Mouse (Mus musculus) cerebellum, adult 9-10 months (tissue): ENCODE measurements around the gene Axdnd1.
"Not testable (repeated sequence)": the region's sequence is repeated elsewhere in the genome, so short reads cannot be mapped to it uniquely, and the experiment has no call there.

ENCODE experiments used
- DNase-seq: peaks from one replicate; pipeline ENCODE4 v3.0.0; 2022

Axdnd1 gene

DNA sequence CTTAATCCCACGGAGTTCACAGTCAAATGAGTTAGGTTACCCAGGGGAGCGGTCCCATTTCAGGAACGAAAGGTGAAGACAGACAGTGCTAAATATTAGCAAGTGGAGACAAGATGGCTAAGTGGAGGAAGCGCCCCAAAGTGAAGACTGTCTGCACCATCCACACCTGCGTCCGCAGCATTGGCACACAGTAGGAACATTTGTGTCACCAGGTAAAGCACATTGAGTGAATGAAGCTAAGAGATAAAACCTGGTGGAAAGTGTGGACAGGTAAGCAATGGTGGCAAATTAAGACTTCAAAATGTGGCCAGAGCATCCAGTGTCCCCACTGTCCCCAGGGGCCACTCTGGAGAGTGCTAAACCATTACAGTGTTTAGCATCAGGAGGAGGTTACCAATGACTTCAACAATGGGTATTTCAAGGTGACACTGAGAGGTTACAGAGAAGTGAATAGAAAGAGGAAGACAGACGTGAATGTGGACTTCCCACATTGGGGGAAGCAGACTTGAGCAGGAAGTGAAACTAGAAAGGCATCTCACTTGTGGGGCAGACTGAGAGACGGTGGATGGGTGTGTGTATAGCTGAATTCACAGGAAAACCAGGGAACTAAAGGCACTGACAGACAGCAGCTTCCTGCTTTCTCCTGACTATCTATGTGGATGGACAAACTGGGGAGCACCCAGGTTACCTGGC lies 16.2 kb upstream of the Axdnd1 start:
- DNase-seq, result no peak

DNA sequence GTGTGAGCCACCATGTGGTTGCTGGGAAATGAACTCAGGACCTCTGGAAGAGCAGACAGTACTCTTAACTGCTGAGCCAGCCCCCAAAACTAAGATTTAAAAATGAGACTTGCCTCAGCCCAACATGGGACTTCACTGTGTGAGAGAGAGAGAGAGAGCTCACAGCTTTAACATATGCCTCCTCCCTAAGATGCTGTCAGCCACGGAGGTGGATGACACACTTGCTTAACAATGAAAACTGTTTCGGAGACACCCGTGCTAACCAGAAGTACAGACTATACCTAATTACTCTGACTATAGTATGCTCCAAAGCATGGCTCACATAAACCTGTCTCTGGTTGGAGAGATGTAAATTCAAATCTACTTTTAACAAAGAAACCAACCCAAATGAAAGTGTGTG lies 12.5 kb upstream of the Axdnd1 start:
- no peak for DNase-seq

DNA sequence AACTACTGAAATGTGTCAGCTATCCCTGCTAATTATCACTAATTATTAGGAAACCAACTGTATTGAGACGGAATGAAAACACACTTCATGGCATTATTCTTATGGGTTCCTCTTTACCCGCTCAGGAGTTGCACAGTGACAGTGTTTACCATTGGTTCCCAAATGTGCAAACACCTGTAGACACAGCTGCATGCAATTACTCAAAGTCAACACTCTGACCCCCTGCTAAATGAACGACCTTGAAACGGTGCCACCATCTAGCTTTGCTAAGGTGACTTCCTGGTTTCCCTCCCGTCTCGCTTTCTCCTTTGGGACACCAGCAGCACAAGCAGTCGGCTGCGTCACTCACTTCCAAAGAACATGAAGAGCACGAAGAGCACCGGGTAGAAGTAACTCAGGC lies 11.5 kb upstream of the Axdnd1 start:
- DNase-seq, result no peak

DNA sequence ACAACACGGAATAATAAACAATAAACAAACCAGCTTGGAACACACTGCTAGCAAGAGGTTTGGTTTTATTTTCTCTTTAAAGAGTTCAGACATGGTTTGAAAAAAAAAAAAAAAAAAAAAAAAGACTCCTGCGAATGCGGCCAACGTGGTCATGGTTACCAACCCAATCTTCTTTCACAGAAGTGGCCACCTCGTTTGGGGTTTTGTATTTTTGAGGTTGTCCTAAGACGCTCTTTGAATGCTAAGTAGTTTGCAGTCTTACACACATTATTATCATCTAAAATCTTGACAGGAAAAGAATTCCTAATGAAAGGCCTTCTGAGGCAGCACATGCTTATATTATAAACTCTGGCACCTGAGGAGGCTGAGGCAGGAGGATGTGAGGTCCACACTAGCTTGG lies 7.5 kb upstream of the Axdnd1 start:
- DNase-seq, result no peak

DNA sequence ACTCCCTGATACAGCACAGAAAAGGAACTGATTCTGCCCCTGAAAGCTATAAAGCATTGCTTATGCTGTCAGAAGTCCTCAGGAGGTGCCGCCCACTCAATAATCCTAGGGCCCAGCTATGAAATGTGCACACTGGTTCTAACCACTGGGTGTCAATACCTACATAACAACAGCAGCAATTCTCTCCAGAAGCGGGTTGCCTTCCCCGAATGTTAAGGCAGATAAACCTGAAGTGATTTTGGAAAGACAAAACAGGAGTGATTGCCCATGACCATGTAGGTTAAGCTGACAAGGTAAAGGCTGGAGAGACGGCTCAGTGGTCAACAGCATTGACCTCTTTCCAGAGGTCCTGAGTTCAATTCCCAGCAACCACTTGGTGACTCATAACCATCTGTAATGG lies 4.8 kb upstream of the Axdnd1 start:
- DNase-seq, result no peak

DNA sequence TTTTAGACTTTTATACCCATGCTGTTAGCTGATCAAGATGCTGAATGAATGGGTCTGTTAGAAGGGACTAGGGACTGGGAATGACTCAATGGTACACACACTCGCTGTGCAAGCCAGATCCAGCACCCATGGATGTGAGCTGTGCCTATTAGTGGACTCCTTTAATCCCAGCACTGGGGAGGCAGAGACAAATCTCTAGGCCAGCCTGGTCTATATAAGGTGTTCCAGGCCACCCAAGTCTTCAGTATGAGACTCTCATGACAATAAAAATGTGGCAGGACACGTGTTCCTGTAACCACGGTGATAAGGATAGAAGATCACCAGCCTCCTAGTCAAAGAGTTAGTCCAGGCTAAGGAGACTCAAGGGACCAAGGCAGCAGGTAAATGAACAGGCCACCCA lies 3.1 kb upstream of the Axdnd1 start:
- no peak for DNase-seq

DNA sequence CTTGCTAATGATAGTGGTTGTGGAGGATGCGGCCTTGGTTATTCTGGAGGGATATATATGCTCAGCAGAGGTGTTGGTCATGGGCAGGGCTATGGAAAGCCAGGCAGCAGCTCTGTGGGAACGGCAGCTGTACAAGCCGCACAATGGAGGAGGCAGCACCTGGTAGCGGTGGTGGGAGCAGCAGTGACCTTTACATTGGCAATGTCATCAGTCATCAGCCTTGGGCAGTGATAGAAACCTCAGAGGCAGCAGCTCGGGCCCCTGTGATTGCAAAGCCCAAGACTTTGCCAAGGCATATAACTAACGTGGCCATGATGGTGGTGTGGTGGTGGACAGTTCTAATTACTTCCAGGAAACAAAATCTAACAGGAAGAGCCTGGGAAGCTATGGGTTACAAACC lies 2.5 kb upstream of the Axdnd1 start:
- no peak for DNase-seq

DNA sequence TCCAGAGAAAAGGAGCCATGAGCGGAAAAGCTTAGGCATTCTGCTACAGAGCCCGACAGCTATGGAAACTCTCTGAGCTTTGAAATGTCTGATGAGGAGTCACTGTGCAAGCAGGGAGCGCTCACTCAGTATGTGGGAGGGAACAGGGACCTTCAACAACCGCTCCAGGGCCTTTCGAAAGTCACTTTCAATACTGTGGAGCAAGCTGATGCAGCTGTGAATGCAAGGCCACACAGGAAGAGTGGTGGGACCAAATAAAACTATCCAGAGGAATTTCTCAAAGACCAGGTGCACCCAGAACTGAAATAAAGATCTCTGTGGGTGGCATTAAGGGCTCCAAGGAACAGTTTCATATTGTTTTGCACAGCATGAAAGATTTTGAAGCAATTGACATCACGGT lies 1.9 kb upstream of the Axdnd1 start:
- no peak for DNase-seq

DNA sequence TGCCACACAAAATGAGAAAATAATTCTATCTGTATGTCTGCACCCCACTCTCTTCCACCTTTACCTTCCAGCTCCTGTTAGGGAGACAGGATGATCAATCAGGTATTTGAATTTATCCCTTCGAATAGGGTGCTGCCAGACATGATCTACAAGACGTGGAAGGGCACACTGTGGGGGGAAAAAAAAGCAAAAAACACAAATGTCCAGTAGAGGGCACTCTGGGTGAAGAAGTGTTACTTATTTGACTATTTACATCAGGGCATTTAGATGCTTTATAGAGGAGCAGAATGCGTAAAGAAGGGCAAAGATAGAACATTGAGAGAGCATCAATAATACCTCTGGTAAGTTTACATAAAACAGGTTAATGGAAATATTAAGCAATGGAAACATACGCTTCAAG lies 2.8 kb downstream of the Axdnd1 start:
- DNase-seq, result peak; percentile 22

DNA sequence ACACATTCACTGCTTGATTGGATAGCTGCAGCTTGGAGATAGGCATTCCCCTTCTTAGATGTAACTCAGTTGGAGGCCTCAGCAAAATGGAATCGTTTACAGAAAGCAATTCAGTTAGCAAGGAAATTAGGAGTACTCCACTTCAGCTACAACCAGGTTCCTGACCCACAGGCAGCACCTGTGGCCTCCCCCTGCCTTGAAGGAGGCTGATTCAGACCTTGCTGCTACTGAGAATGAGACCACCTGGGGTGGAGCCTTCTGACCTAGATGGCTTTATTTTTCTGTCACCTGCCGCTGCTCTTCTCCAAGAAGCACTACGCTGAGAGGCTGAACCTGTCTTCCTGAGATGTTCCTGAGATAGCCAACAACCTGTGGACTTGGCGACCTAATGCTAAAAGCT lies 12.4 kb downstream of the Axdnd1 start:
- DNase-seq, result no peak

DNA sequence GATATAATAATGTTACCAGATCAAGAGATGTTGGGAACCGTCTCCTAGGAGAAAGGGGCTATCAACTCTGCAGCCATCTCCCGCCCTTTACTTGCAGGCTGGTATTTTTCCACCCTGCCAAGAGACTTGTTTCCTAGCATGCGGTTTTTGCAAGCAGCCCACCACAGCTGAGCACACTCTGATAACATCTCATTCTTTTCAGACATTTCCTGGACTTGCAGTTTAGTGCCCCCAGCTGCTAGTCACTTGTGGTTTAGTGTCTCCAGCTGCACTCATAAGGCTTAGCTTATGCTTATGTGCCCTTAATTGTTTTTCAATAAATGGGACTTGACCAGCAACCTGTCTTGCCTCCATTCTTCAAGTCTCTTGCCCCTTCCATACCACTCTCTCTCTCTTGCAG lies 13.0 kb downstream of the Axdnd1 start:
- DNase-seq, result no peak

DNA sequence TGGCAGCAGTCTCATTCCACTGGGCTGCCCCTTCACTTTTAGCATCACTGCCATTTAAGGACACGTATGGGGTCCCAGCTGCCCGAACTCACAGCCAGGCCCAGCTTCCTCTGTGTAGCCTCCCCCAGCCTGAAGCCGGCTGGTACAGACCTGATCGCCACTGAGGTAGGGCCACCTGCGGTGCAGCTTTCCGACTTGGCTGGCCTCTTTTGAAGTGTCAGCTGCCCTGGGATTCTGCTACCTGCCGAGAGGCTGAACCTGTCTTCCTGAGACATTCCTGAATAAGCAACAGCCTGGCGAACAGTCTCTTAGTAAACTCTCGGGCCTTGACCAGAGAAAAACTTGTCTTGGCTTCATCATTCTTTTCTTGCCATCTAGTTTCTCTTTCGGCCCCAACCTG lies 17.7 kb downstream of the Axdnd1 start:
- peak; percentile 23 for DNase-seq

DNA sequence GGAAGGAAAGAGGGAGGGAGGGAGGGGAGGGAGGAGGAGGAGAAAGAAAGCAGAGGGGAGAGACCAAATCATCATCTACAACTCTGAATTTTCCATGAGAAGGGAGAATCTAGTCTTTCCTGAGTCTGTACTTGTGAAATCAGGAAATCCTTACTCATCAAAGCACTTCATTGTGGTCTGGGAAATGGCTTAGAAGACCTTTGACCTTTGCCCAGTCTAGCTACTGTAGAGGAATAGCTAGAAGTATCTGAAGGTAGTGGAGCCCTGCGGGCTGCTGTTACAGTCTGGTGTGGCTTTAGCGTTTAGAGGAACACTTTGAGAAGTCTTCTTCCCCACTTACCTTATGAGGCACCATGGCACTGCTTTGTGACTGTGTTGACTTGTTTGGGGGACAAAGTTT lies 18.5 kb downstream of the Axdnd1 start:
- no peak for DNase-seq

DNA sequence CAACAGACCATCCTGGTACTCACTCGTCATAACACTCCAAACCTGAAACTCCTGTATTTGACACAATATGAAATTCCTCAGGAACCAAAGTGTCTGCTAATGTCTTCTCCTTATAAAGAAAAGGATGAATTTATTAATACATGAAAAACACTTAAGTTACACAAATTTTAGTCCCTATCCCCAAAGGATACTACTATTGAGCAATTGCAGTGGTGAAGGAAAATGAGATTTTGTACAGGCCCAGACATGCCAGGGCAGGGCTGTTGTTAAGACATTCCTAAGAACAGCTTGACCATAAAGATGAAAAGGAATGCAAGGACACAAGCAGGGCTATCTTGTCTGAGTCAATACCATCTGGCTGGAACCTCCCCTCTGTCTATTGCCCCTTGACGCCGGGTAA lies 20.8 kb downstream of the Axdnd1 start:
- not testable (repeated sequence) for DNase-seq

DNA sequence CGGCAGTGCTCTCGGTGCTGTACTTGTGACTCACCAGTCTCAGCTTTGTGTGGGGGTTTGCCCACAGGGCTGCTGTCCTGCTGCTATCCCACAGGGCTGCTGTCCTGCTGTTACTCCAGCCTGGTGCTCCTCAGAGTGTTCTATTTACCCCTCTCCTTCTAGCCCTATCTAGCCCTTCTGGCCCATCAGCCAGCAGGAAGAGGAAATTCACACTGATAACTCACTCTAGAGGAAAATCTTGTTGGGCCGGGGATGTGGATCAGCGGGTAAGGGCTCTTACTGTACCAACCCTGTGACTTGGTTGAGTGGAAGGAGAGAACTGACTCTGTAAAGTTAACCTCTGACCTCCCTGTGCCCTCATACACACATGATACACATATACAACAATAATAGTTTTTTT lies 27.8 kb downstream of the Axdnd1 start:
- no peak for DNase-seq

DNA sequence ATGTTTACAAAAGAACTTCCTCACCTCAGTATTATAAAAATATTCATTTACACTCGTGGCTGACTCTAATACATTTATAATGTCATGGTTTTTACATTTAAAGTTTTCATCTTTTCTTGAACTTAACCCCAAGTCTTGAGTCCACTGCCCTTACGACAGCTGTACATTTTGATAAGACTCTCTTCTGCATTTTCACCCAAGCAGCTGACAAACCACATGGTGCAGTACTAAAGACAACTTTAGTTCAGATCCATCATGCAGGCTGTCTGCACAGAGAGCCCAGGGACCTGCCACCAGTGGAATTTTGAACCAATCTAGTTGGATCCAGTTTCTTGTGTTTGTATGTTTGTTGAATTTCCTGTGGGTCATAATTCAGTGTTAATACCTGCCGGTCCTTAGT lies 34.1 kb downstream of the Axdnd1 start:
- DNase-seq, result no peak

DNA sequence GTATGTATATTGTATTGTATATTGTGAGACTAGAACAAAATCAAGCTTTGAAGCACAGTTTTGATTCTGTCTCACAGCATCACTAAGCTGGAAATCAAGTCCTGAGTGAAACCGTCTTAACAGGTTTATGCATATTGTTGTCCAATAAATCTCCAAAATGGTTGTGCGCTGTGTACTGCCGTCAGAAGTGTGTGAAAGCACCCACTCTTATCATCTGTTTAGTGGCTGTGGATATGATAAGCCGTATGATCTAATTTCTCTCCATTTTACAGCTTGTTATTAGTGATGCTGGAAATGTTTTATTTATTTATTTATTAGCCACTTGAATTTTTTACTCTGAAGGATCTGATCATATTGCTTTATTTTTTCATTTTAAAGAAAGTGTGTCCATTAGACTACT lies 34.7 kb downstream of the Axdnd1 start:
- no peak for DNase-seq

DNA sequence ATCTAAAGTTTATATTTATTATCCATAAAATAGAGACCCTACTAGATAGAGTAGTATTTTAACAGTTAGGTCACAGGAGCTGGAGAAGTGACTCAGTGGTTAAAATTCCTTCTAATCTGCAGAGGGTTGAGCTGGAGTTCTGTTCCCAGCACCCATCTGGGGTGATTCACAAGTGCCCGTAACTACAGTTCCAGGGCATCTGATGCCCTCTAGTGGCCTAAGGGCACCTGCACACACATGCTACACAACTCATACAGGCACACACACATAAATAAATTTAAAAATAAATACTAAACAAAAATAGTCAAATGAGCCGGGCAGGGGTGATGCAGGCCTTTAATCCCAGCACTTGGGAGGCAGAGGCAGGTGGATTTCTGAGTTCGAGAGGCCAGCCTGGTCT lies 39.7 kb downstream of the Axdnd1 start:
- DNase-seq, result no peak

DNA sequence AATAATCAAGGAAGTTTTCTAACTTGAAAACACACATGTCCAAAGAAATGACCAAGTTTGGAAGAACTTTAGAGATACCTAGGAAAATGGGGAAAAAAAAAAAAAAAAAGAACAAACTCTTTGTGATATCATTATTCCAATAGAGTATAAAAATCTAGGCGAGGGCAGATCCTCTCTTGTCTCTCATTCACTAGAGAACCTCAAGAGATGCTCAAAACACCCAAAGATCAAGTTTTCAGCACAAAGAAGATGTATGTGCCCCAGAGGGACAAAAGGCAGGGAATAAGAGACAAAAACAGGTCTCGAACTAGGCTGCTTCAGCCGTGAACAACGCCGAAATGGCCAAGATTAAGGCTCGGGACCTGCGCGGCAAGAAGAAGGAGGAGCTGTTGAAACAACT lies 55.2 kb downstream of the Axdnd1 start, which contains the start of gene Gm2000:
Gene Gm2000, plus strand, starts transcription at position 301 of the 400 bp plus-strand sequence.
- DNase-seq, result no peak

DNA sequence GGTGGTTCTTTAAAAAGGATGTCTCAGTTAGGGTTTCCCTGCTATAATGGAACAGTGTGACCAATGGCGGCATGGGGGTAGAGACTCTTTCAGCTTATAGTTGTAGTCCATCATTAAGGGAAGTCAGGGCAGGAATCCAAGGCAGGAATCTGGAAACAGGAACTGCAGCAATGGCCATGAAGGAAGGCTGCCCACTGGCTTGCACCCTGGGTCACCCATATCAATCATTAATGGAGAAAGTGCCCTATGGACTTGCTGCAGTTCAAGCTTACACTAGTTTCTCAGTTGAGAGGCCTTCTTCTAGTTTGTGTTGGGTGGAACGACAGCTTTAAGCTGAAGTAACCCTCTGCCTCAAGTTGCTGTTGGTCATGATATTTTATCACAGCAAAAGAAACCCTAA lies 68.5 kb downstream of the Axdnd1 start:
- no peak for DNase-seq

DNA sequence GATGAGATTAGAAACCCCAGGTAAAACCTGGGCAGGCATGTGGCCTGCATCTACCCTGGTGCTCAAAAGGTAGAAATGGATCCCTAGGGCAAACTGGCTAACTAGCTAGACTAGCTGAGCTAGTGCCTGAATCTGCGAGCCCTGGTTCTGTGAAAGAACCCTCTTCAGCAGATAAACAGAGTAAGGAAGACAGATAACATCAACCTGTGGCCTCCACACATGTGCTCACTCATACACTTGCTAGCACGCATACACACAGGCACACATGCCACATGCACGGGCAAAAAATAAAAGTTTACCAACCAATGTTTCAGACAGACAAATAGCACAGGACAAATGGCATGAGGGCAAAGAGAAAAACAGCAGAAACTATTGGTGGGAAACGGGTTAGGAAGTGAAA lies 70.5 kb downstream of the Axdnd1 start:
- DNase-seq, result no peak

DNA sequence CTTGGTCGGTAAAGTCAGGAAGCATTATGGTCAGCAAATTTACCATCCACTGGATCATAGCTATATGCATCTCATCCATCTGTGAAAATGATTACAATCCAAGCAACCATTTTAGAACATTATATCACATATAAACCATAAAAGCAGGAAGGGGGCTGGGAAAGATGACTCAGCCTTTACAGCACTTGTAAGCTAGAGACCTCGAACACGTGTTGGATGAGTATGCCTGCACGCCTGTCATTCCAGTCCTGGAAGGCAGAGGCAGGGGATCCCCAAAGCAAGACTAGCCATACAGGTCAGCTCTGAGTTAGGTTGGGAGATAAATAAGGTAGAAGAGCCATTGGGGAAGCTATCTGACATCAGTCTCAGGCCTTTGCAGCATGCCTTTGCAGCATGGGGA lies 71.9 kb downstream of the Axdnd1 start:
- DNase-seq, result no peak

DNA sequence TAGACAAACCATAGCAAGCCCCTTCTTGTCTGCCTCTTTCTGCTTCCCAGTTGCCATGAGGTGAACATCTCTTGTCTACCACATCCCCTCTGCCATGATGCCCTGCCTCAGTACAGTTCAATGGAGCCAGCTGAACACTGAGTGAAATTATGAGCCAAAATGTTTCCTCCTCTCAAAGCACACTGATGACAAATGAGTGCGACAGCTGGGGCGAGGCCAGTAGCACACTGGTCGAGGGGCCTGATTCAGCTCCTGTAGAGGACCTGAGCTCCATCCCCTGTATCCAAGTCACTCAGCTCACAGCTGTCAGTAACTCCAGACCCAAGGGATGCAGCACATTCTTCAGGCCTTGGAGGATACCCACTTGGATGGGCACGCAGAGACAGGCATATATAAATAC lies 75.3 kb downstream of the Axdnd1 start:
- DNase-seq, result no peak

DNA sequence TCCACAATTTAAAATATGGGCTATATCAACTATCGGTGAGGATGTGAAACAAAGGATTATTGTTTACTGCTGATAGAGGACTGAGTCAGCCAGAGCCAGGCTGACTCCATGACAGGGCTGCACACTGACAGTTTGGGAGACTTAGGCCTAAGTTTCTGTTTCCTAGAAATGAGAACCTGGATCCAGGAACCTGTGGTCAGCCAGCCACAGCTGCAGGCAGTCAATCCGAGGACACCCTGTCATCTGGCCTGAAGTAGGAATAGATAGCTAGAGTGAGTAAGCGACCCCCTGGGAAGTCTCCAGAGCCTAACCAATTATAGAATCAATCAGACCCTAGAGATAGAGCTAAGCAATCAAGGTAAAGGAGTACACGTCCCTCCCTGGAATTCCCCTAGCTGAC lies 76.5 kb downstream of the Axdnd1 start:
- no peak for DNase-seq

DNA sequence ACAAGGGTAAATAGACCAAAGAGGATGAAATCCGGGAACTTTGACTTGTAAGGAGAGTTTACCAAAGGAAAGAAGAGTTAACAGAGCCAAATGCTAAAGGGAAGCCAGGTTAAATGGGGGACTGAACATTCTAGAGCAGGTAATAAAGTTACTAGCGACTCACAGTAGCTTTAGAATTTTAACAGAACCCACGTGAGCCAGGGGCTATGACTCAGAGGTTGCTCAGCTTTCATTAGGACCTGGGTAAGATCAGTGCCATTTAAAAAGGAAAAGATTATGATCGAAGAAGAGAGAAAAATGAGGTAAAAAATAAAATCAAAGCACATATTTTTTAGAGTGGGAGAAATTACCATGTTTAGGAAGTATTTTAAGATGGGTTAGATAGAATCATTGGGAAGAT lies 80.1 kb downstream of the Axdnd1 start:
- no peak for DNase-seq

DNA sequence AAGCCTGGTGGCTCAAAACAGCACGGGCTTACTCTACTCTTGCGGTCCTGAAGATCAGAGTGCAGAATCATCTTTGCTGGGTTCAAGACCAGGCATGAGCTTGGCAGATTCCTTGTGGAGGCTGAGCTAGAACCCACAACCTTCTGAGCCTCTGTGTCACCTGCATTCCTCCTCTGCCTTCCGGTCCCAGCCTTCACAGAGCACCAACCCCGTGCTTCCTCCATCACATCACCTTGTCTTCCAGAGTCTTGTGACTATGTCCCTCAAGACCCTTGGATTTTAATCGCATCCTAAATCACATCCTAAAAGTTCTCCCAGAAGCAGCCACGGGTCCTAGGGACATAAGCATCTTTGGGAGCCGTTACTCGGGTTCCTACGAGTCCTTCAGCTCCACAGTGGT lies 97.8 kb downstream of the Axdnd1 start:
- DNase-seq, result no peak
